Mouse (Mus musculus) CD4-positive naive resting alpha-beta T cell, adult 57 days (primary cell): Measurements from ENCODE around the gene Gm13283. TPM values are rescaled to one million over a fixed set of nuclear protein-coding genes. Genes with fewer than 3 reads are reported as not detected.

Experiments used
- total RNA-seq: library from RNA; stranded (reverse); gene quantifications from one replicate; pipeline ENCODE4 v1.2.4, GENCODE M21; 2023

Gene Gm13283
- total RNA-seq = not detected

GRCm38 (mm10) chr4:88759610-88760268, at the start of gene Gm13283:
TSS of gene Gm13283 (plus strand) at chr4:88760119.

GRCm38 (mm10) chr4:88721791-88722721, 37.9 kb upstream of the Gm13283 start, which contains the start of the genes Gm26566 and Klhl9:
TSS of gene Gm26566 (plus strand) at chr4:88721805.
TSS of gene Klhl9 (minus strand) at chr4:88722465.

GRCm38 (mm10) chr4:88754818-88755340, 5.0 kb upstream of the Gm13283 start, which contains the start of gene Gm13271:
TSS of gene Gm13271 (plus strand) at chr4:88754868.

GRCm38 (mm10) chr4:88773534-88773933, 13.6 kb downstream of the Gm13283 start, which contains the start of gene Gm13290:
TSS of gene Gm13290 (plus strand) at chr4:88773834.

GRCm38 (mm10) chr4:88776622-88777021, 16.7 kb downstream of the Gm13283 start, which contains the start of gene Gm13289:
TSS of gene Gm13289 (plus strand) at chr4:88776922.

GRCm38 (mm10) chr4:88779550-88779949, 19.6 kb downstream of the Gm13283 start, which contains the start of gene Gm13272:
TSS of gene Gm13272 (plus strand) at chr4:88779850.

GRCm38 (mm10) chr4:88781831-88782230, 21.9 kb downstream of the Gm13283 start, which contains the start of gene Ifnz:
TSS of gene Ifnz (plus strand) at chr4:88782131.

GRCm38 (mm10) chr4:88785409-88785808, 25.5 kb downstream of the Gm13283 start, which contains the start of gene Gm13276:
TSS of gene Gm13276 (plus strand) at chr4:88785709.

GRCm38 (mm10) chr4:88788402-88788801, 28.5 kb downstream of the Gm13283 start, which contains the start of gene Gm13277:
TSS of gene Gm13277 (plus strand) at chr4:88788632.

GRCm38 (mm10) chr4:88791250-88791649, 31.3 kb downstream of the Gm13283 start, which contains the start of gene Gm13278:
TSS of gene Gm13278 (plus strand) at chr4:88791550.

GRCm38 (mm10) chr4:88793936-88794675, 34.2 kb downstream of the Gm13283 start, which contains the start of gene Gm13275:
TSS of gene Gm13275 (plus strand) at chr4:88794487.

GRCm38 (mm10) chr4:88797097-88797496, 37.2 kb downstream of the Gm13283 start, which contains the start of gene Gm13279:
TSS of gene Gm13279 (plus strand) at chr4:88797397.

GRCm38 (mm10) chr4:88799365-88799764, 39.4 kb downstream of the Gm13283 start, which contains the start of gene Gm13285:
TSS of gene Gm13285 (plus strand) at chr4:88799665.

GRCm38 (mm10) chr4:88802954-88803353, 43.0 kb downstream of the Gm13283 start, which contains the start of gene Gm13287:
TSS of gene Gm13287 (plus strand) at chr4:88803254.

GRCm38 (mm10) chr4:88805231-88805630, 45.3 kb downstream of the Gm13283 start, which contains the start of gene Gm13288:
TSS of gene Gm13288 (plus strand) at chr4:88805531.

Other genes starting within 250 kb of the Gm13283 start
- gene Ifnb1, start 237.3 kb upstream of the Gm13283 start, total RNA-seq = not detected
- gene Ifna15, start 201.9 kb upstream of the Gm13283 start, total RNA-seq = not detected
- not detected for gene Ifna14, start 188.3 kb upstream of the Gm13283 start, total RNA-seq
- not detected for gene Ifna9, start 167.7 kb upstream of the Gm13283 start, total RNA-seq
- not detected for gene Ifna12, start 156.7 kb upstream of the Gm13283 start, total RNA-seq
- not detected for gene C87499, start 125.7 kb upstream of the Gm13283 start, total RNA-seq
- not detected for gene Ifna13, start 115.7 kb upstream of the Gm13283 start, total RNA-seq
- not detected for gene Ifna16, start 83.2 kb upstream of the Gm13283 start, total RNA-seq
- gene Ifna2, start 76.2 kb upstream of the Gm13283 start, total RNA-seq = not detected
- gene Ifnab, start 68.8 kb upstream of the Gm13283 start, total RNA-seq = not detected
- gene Gm26566, start 38.3 kb upstream of the Gm13283 start, total RNA-seq = 1.9 TPM
- 51.2 TPM for gene Klhl9, start 37.7 kb upstream of the Gm13283 start, total RNA-seq
- gene Gm13271, start 5.3 kb upstream of the Gm13283 start, total RNA-seq = not detected
- not detected for gene Gm13290, start 13.7 kb downstream of the Gm13283 start, total RNA-seq
- not detected for gene Gm13289, start 16.8 kb downstream of the Gm13283 start, total RNA-seq
- gene Gm13272, start 19.7 kb downstream of the Gm13283 start, total RNA-seq = not detected
- gene Ifnz, start 22.0 kb downstream of the Gm13283 start, total RNA-seq = not detected
- gene Gm13276, start 25.6 kb downstream of the Gm13283 start, total RNA-seq = not detected
- gene Gm13277, start 28.5 kb downstream of the Gm13283 start, total RNA-seq = not detected
- gene Gm13278, start 31.4 kb downstream of the Gm13283 start, total RNA-seq = not detected
- not detected for gene Gm13275, start 34.4 kb downstream of the Gm13283 start, total RNA-seq
- gene Gm13279, start 37.3 kb downstream of the Gm13283 start, total RNA-seq = not detected
- not detected for gene Gm13285, start 39.5 kb downstream of the Gm13283 start, total RNA-seq
- not detected for gene Gm13287, start 43.1 kb downstream of the Gm13283 start, total RNA-seq
- gene Gm13288, start 45.4 kb downstream of the Gm13283 start, total RNA-seq = 0.38 TPM
- not detected for gene Ifna7, start 56.1 kb downstream of the Gm13283 start, total RNA-seq
- gene Ifna11, start 59.8 kb downstream of the Gm13283 start, total RNA-seq = not detected
- gene Ifna6, start 67.3 kb downstream of the Gm13283 start, total RNA-seq = not detected
- not detected for gene Ifna5, start 75.4 kb downstream of the Gm13283 start, total RNA-seq
- gene Ifna4, start 81.7 kb downstream of the Gm13283 start, total RNA-seq = not detected
- not detected for gene Ifna1, start 90.0 kb downstream of the Gm13283 start, total RNA-seq
- not detected for gene Ifne, start 120.1 kb downstream of the Gm13283 start, total RNA-seq